Mouse (Mus musculus) midbrain, embryonic 16.5 days (tissue): ENCODE measurements around the gene Rasal1. TPM values are rescaled to one million over a fixed set of nuclear protein-coding genes. Genes with fewer than 3 reads are reported as not detected.
A peak's percentile ranks its signal among the peaks of the same experiment; 100 is the strongest.

Source experiments
- ATAC-seq: fragments of 200-750 bp; cut with Nextera tagmentation; 2 replicates; pipeline ENCODE4 v1.8.0; 2017; ENCODE audit warnings: moderate TSS enrichment
- H3K27ac ChIP-seq: fragments of 300-500 bp; sonication (generic); 2 replicates; pipeline ENCODE4 v1.5.1; 2014; ENCODE audit warnings: mild to moderate bottlenecking, low read length, mixed read lengths
- H3K27me3 ChIP-seq: fragments of 300-500 bp; sonication (generic); 2 replicates; pipeline ENCODE4 v1.6.1; 2014; ENCODE audit warnings: low read depth, low read length, mixed read lengths; ENCODE audit not compliant: control insufficient read depth, insufficient read depth
- H3K36me3 ChIP-seq: fragments of 300-500 bp; sonication (generic); 2 replicates; pipeline ENCODE4 v1.6.1; 2014; ENCODE audit warnings: mild to moderate bottlenecking, low read length, moderate library complexity, mixed read lengths; ENCODE audit not compliant: control insufficient read depth, insufficient read depth
- H3K4me1 ChIP-seq: fragments of 300-500 bp; sonication (generic); 2 replicates; pipeline ENCODE4 v1.6.1; 2014; ENCODE audit warnings: mild to moderate bottlenecking, low read length, mixed read lengths; ENCODE audit not compliant: control insufficient read depth, insufficient read depth
- H3K4me2 ChIP-seq: fragments of 300-500 bp; sonication (generic); 2 replicates; pipeline ENCODE4 v1.6.1; 2014; ENCODE audit warnings: mild to moderate bottlenecking, low read length, mixed read lengths
- H3K4me3 ChIP-seq: fragments of 300-500 bp; sonication (generic); 2 replicates; pipeline ENCODE4 v1.5.1; 2014; ENCODE audit warnings: low read depth, mild to moderate bottlenecking, low read length, moderate library complexity, mixed read lengths
- H3K9ac ChIP-seq: fragments of 300-500 bp; sonication (generic); 2 replicates; pipeline ENCODE4 v1.6.1; 2014; ENCODE audit warnings: low read depth, low read length, mixed read lengths
- H3K9me3 ChIP-seq: fragments of 300-500 bp; sonication (generic); replicated peaks from 2 replicates; pipeline ENCODE4 v1.6.1; 2014; ENCODE audit warnings: mild to moderate bottlenecking, low read length, mixed read lengths; ENCODE audit not compliant: control insufficient read depth, poor library complexity, severe bottlenecking
- WGBS: fragments of 180-500 bp; shearing (Covaris S2); extraction: QIAGEN DNeasy Blood & Tissue Kit; methylation state at CpG from one replicate; pipeline ENCODE4 v1.1.7; 2014; 5-methylcytosine and 5-hydroxymethylcytosine counted together
- polyA plus RNA-seq: library from polyadenylated mRNA; unstranded; fragments of >200 nt; fragmentation: Nextera tagmentation; extraction: Ambion mirVana; gene quantifications from 2 replicates; pipeline ENCODE4 v1.2.1, GENCODE M21; 2015

Gene Rasal1
- polyA plus RNA-seq, 1 experiment from 2014 or later: 4.9 TPM

GRCm38 (mm10) chr5:120645851-120646250 lies 2.8 kb upstream of the Rasal1 start:
- 61% methylated on average over 6 of the region's 6 CpGs for WGBS
- Histone ChIP-seq H3K27me3 (peaks cover 26% of the 10 kb centered on the region), H3K9me3 (no peaks in the 10 kb centered on the region), H3K4me2 (no peak overlapping the region), H3K27ac (no peak overlapping the region), H3K36me3 (no peaks in the 10 kb centered on the region), H3K4me1 (peaks cover 15% of the 10 kb centered on the region), H3K4me3 (no peak overlapping the region), H3K9ac (no peak overlapping the region)
- no peak for ATAC-seq

DNA sequence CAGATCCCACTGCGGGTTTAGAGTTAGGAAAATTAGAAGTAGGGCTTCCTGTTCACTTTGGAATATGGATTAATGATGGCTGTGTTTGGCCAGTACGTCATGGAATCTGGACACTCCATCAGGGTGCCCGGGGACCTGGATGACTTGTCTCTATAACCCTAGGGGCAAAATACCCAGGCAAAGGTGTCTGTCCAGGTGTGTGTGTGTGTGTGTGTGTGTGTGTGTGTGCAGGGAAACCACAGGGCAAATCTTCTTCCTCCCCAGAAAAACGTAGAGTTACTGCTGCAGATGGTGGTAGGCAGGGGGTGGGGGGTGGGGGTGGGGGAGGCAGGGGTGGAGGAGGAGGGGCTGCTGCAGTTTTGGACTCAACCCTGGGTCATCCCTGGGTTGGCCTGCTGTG lies 1.3 kb upstream of the Rasal1 start:
- Histone ChIP-seq H3K4me3 (no peak overlapping the region), H3K27me3 (peaks cover 28% of the 10 kb centered on the region), H3K36me3 (no peaks in the 10 kb centered on the region), H3K4me1 (peaks cover 15% of the 10 kb centered on the region), H3K9me3 (no peaks in the 10 kb centered on the region), H3K9ac (no peak overlapping the region), H3K4me2 (no peak overlapping the region), H3K27ac (no peak overlapping the region)
- WGBS: 79% methylated on average over 4 of the region's 4 CpGs
- no peak for ATAC-seq

GRCm38 (mm10) chr5:120647814-120648491 lies 659 bp upstream of the Rasal1 start:
- Histone ChIP-seq H3K4me3 (no peak overlapping the region), H3K9me3 (no peaks in the 10 kb centered on the region), H3K9ac (no peak overlapping the region), H3K27me3 (peaks cover 28% of the 10 kb centered on the region), H3K4me2 (peak overlapping the region; percentile 69; the same call in 1 of the 2 replicates), H3K36me3 (no peaks in the 10 kb centered on the region), H3K27ac (no peak overlapping the region), H3K4me1 (peaks cover 15% of the 10 kb centered on the region)
- ATAC-seq: no peak
- 44% methylated on average over 12 of the region's 12 CpGs for WGBS

DNA sequence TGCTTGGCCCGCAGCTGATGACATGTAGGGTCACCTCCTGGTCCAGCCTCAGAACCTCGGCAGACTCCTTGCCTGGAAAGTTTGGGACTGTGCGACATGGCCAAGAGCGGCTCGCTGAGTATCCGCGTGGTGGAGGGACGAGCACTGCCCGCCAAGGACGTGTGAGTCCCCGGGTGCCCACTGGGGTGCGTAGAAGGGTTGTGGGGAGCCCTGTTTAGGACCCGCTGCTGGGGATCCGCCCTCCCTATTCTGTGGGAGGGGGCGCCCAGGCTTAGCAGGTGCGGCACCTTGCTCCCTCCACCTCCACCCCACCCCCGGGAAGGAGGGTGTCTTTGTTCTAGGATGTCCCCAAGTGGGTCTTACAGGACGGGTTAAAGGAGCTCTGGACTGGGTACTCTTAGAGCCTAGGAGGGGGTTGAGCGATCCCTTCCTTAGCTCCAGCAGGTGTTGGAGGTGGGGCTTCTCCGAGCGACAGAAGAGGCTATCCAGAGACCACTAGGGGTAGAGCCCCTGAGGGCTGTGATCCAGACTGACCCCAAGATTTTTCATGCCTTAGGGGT lies 842 bp downstream of the Rasal1 start:
- Histone ChIP-seq H3K9me3 (no peaks in the 10 kb centered on the region), H3K27ac (no peak overlapping the region), H3K9ac (no peak overlapping the region), H3K27me3 (peaks cover 28% of the 10 kb centered on the region), H3K36me3 (no peaks in the 10 kb centered on the region), H3K4me1 (peaks cover 15% of the 10 kb centered on the region), H3K4me2 (peak overlapping the region; percentile 69), H3K4me3 (peak overlapping the region; percentile 36)
- WGBS: 2% methylated on average over 21 of the region's 21 CpGs
- peak; percentile 44 for ATAC-seq

DNA sequence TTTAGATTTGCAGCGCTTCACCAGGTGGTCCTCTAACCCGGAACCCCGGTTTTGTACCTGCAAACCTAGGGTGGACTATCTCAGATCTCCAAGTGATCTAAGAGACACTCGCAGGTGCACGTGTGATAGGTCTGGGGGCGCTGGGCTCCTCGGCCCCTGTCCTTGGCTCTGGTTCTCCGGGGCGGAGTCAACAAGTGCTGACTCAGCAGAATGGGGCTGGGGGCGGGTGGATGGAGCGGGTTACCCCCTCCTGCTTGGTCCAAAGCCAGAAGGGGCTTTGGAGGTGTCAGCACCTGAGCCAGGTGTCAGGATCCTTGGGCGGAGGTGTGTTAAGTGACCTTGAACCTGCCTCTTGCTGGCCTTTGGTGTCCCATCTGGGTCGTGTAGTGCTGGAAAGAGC lies 1.3 kb downstream of the Rasal1 start:
- Histone ChIP-seq H3K4me3 (no peak overlapping the region), H3K9me3 (no peaks in the 10 kb centered on the region)

DNA sequence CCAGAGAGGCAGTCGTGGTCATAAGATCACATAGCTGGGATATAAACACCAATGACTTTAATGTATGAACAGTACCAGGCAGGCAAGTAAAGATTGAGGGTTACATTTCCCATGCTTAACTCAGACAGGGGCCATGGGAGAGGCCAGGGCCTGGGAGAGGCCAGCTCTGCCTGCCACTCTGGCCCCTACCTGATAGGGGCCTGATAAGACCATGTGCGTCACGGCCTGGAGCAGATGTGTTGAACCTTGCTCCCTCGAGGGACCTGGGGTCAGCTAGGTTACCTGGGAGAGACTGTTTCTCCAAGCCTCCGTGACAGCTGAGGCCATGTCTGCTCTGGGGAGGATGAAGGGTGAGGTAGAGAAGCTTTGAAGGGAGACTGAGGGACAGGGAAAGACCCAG lies 2.6 kb downstream of the Rasal1 start:
- no peak overlapping the region for H3K27ac ChIP-seq
- no peak for ATAC-seq
- H3K4me2 ChIP-seq: no peak overlapping the region
- H3K27me3 ChIP-seq: peaks cover 28% of the 10 kb centered on the region
- H3K4me1 ChIP-seq: peaks cover 15% of the 10 kb centered on the region
- WGBS: 85% methylated on average over 5 of the region's 5 CpGs
- H3K9ac ChIP-seq: no peak overlapping the region
- no peak overlapping the region for H3K4me3 ChIP-seq
- H3K9me3 ChIP-seq: no peaks in the 10 kb centered on the region
- H3K36me3 ChIP-seq: no peaks in the 10 kb centered on the region

More for the DNA sequence above, 1.3 kb downstream of the Rasal1 start:
- H3K9ac ChIP-seq: no peak overlapping the region
- 26% methylated on average over 13 of the region's 13 CpGs for whole genome bisulfite sequencing
- H3K27ac ChIP-seq: no peak overlapping the region
- no peak for ATAC-seq
- H3K4me1 ChIP-seq: peaks cover 15% of the 10 kb centered on the region
- peaks cover 28% of the 10 kb centered on the region for H3K27me3 ChIP-seq
- peak overlapping the region; percentile 69; the same call in 1 of the 2 replicates for H3K4me2 ChIP-seq
- no peaks in the 10 kb centered on the region for H3K36me3 ChIP-seq

GRCm38 (mm10) chr5:120652915-120653701 lies 4.5 kb downstream of the Rasal1 start:
- Histone ChIP-seq H3K36me3 (no peaks in the 10 kb centered on the region), H3K27ac (no peak overlapping the region), H3K9ac (no peak overlapping the region), H3K4me3 (no peak overlapping the region), H3K4me1 (peaks cover 15% of the 10 kb centered on the region), H3K4me2 (no peak overlapping the region), H3K9me3 (no peaks in the 10 kb centered on the region), H3K27me3 (peaks cover 26% of the 10 kb centered on the region)
- WGBS: 83% methylated on average over 28 of the region's 28 CpGs
- no peak for ATAC-seq

GRCm38 (mm10) chr5:120653873-120654272 lies 5.3 kb downstream of the Rasal1 start:
- Histone ChIP-seq H3K4me1 (peaks cover 9% of the 10 kb centered on the region), H3K4me3 (no peak overlapping the region), H3K9me3 (no peaks in the 10 kb centered on the region), H3K27me3 (peaks cover 21% of the 10 kb centered on the region), H3K4me2 (no peak overlapping the region), H3K27ac (no peak overlapping the region), H3K9ac (no peak overlapping the region), H3K36me3 (no peaks in the 10 kb centered on the region)
- 87% methylated on average over 2 of the region's 2 CpGs for WGBS
- ATAC-seq: no peak

- peaks cover 2% of the 10 kb centered on the region; the same call in 1 of the 2 replicates for H3K27me3 ChIP-seq
- WGBS: 84% methylated on average over 12 of the region's 12 CpGs
- H3K4me1 ChIP-seq: peaks cover 11% of the 10 kb centered on the region
- no peak for ATAC-seq
- H3K36me3 ChIP-seq: no peaks in the 10 kb centered on the region
- no peak overlapping the region for H3K9ac ChIP-seq
- no peaks in the 10 kb centered on the region for H3K9me3 ChIP-seq
- no peak overlapping the region for H3K4me2 ChIP-seq
- H3K27ac ChIP-seq: no peak overlapping the region
- H3K4me3 ChIP-seq: no peak overlapping the region
Observed at GRCm38 (mm10) chr5:120656281-120656751, 7.7 kb downstream of the Rasal1 start.
